Mouse (Mus musculus): ENCODE data around the gene Pea15a. TPM values are rescaled to one million over a fixed set of nuclear protein-coding genes. Genes with fewer than 3 reads are reported as not detected.
A peak's percentile ranks its signal among the peaks of the same experiment; 100 is the strongest.

Pea15a gene
- polyA plus RNA-seq, 1 experiment from 2014 or later, result 136 TPM

DNA sequence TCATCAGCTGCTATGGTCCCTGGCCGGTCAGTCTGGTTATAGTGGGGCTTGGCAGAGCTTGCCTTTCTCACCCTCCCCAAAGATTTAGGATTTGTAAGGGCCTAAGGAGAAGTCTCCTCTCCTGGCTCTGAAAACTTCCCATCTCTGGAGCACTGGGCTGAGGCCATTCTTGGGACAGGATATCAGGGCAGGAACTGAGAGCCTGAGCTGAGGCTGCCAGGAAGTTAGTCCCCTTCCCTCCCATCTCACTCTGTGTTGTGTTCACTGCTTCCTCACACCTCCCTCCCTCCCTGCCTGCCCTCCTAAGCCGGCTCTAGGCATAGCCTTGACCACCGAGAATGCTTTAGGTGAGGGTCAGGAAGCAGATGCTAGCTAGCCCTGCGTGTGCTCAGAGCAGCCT lies 3.0 kb downstream of the Pea15a start:
- 13% methylated on average over 4 of the region's 4 CpGs for WGBS
- Histone ChIP-seq H3K27ac (peak overlapping the region; percentile 76), H3K36me3 (peaks cover 33% of the 10 kb centered on the region), H3K9me3 (no peaks in the 10 kb centered on the region), H3K9ac (no peak overlapping the region), H3K4me2 (no peak overlapping the region), H3K4me3 (no peak overlapping the region), H3K4me1 (peaks cover 70% of the 10 kb centered on the region), H3K27me3 (no peaks in the 10 kb centered on the region)
- ATAC-seq (ENCODE audit: insufficient number of reproducible peaks, low FRiP score, low TSS enrichment, low read depth), result no peak

DNA sequence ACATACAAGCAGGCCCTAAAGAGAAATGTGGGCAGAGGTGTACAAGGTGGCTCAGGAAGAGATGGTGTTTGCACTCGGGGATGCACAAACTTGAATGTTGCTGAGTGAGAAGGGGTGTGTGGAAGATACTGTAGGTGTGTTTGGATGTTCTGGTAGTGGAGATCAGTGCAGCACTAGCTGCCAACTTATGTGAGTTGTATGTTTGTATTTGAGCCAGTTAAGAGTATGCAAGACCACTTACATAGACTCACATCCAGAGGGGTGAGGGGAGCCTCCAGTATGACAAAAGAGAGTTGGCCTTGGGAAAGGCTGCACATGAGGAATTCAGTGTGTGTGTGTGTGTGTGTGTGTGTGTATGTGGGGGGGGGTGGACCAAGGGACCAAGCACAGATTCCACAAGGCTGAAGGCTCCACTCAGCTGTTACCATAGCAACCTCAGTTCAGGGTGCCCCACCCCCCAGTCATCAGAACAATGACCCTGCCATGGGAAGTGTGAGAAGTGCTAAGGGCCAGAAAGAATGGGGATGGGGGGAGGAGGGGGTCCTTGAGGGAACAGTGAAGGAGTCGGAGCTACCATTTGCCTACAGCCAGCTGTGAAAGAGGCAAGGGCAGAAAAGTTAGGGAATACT lies 3.6 kb downstream of the Pea15a start:
- no peak for ATAC-seq (ENCODE audit: insufficient number of reproducible peaks, low FRiP score, low TSS enrichment, low read depth)
- Histone ChIP-seq H3K27me3 (no peaks in the 10 kb centered on the region), H3K9me3 (no peaks in the 10 kb centered on the region), H3K4me3 (no peak overlapping the region), H3K9ac (no peak overlapping the region), H3K27ac (peak overlapping the region; percentile 76), H3K4me2 (no peak overlapping the region), H3K4me1 (peaks cover 70% of the 10 kb centered on the region), H3K36me3 (peaks cover 38% of the 10 kb centered on the region)
- WGBS, result 31% methylated on average over 2 of the region's 2 CpGs

DNA sequence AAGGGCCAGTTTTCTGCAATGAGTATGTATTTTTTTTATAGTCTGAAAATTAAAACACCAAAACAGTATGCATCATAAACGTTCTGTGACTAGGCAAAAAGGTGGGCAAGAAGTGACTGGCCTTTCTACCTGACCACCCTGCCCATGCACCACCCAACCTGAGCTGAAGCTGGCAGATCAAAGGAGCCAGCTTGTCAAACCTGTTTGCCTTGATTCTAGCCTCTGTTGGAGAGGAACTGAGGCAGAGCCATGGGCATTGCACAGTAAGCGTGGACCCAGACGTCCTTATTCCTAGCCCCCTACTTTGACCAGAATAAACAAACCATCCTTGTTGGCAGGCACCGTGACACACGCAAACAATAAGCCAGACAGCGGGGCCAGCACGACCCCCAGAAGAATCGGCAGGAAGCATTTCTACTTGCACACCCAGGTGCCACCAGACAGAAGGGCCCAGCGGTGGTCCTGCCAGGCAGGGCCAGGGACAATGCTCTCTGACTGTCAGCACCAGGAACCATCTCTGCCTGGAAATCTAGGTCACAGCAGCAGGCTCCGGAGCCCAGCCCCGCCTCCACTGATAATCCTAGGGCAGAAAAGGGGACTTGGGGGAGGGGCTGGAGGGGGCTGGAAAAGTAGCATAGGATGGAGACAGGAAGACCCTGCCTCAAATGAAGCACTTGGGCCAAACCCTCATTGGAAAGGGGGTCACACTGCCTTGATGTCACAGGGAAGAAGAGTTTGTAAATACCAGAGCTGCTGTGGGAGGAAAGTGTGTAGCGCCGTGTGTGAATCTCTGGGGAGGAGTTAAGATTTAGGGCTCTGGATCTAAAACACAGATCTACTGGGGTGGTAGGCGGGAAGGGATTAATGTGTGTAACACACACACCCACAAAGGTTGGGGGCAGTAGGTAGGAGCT lies 4.4 kb downstream of the Pea15a start:
- ATAC-seq (ENCODE audit: insufficient number of reproducible peaks, low FRiP score, low TSS enrichment, low read depth), result no peak
- H3K9ac ChIP-seq, result no peak overlapping the region
- H3K27me3 ChIP-seq, result no peaks in the 10 kb centered on the region
- WGBS, result 32% methylated on average over 14 of the region's 14 CpGs
- H3K4me1 ChIP-seq, result peaks cover 67% of the 10 kb centered on the region
- H3K27ac ChIP-seq, result 0 out of 2 replicates have a peak overlapping the region, but pooled peaks have one; percentile 76
- H3K4me2 ChIP-seq, result no peak overlapping the region
- no peaks in the 10 kb centered on the region for H3K9me3 ChIP-seq
- H3K4me3 ChIP-seq, result no peak overlapping the region
- H3K36me3 ChIP-seq, result peaks cover 46% of the 10 kb centered on the region

DNA sequence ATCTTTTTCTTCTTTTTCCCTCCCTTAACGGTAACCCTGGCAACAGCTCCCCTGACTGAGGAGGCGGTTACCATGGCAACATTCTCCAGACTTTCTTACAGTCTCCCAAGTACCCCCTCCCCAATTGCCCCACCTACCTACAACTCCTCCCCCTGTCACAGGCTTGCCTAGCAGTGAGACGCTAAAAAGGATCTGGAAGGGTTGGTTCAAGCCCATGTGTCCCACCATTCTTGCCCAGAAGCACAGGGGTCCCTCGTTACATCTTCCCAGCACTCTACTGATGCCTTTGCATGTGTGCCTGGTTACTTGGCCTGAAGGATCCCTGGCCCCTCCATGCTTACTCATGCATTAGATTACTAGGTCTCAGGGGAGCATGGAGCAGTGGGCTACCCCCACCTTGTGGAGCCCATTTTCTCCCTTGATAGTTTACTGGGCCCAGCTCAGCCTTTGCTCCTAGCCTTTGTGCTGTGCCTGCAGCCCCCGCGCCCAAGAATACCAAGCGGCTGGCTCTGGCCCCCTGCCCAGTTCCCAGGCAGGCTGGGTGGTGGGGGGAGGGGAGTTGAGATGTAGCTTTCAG lies 5.6 kb downstream of the Pea15a start:
- H3K4me2 ChIP-seq, result no peak overlapping the region
- H3K4me1 ChIP-seq, result peaks cover 57% of the 10 kb centered on the region
- H3K9ac ChIP-seq, result no peak overlapping the region
- H3K27ac ChIP-seq, result peak overlapping the region; percentile 43; the same call in 1 of the 2 replicates
- H3K4me3 ChIP-seq, result no peak overlapping the region
- ATAC-seq (ENCODE audit: insufficient number of reproducible peaks, low FRiP score, low TSS enrichment, low read depth), result no peak
- 43% methylated on average over 7 of the region's 7 CpGs for WGBS
- H3K27me3 ChIP-seq, result no peaks in the 10 kb centered on the region
- peaks cover 59% of the 10 kb centered on the region for H3K36me3 ChIP-seq
- H3K9me3 ChIP-seq, result no peaks in the 10 kb centered on the region

DNA sequence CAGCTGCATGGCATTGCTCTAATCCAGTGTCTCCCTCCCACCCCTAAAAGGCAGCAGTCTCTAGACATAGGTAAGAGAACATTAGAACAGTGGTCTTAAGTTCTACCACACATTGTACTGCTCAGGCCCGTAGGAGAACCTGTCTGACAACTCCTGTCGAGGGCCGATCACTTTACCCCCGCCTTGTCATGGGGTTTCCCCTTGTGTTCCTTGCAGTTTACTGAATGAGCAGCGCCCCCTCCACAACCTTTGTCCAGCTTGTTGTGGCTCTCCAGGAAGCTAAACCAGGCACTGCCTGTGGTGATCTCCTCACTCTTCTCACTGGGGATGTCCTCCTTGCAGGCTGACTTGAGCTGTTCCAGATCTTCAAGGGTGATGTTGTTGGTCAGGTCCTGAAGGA lies 6.4 kb downstream of the Pea15a start:
- H3K27ac ChIP-seq, result no peak overlapping the region

DNA sequence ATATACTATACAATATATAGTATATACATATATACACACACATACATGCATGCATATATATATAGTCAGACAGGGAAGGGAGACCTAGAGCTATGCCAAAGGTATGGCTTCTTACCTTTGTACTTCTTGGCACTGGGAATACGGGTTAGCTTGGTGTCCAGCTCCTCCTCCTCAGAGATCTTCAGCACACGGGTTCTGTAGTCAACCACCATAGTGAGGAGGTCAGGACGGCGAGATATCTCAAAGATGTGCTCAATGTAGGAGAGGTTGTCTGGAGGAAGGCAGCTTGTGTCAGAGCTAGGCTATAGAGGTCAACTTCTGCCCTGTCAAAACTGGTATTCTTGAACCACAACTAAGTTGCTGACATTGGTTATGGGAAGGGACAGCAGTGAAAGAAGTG lies 7.6 kb downstream of the Pea15a start:
- no peak for ATAC-seq (ENCODE audit: insufficient number of reproducible peaks, low FRiP score, low TSS enrichment, low read depth)
- Histone ChIP-seq H3K4me3 (no peak overlapping the region), H3K9me3 (no peaks in the 10 kb centered on the region), H3K4me1 (peaks cover 37% of the 10 kb centered on the region), H3K27me3 (no peaks in the 10 kb centered on the region), H3K36me3 (peaks cover 78% of the 10 kb centered on the region), H3K4me2 (no peak overlapping the region), H3K27ac (no peak overlapping the region), H3K9ac (no peak overlapping the region)
- 89% methylated on average over 4 of the region's 4 CpGs for WGBS

More for the DNA sequence above, 6.4 kb downstream of the Pea15a start:
- Histone ChIP-seq H3K36me3 (peaks cover 67% of the 10 kb centered on the region), H3K4me1 (peaks cover 49% of the 10 kb centered on the region), H3K27me3 (no peaks in the 10 kb centered on the region), H3K4me2 (no peak overlapping the region), H3K4me3 (no peak overlapping the region), H3K9me3 (no peaks in the 10 kb centered on the region), H3K9ac (no peak overlapping the region)
- 63% methylated on average over 5 of the region's 5 CpGs for WGBS
- no peak for ATAC-seq (ENCODE audit: insufficient number of reproducible peaks, low FRiP score, low TSS enrichment, low read depth)

DNA sequence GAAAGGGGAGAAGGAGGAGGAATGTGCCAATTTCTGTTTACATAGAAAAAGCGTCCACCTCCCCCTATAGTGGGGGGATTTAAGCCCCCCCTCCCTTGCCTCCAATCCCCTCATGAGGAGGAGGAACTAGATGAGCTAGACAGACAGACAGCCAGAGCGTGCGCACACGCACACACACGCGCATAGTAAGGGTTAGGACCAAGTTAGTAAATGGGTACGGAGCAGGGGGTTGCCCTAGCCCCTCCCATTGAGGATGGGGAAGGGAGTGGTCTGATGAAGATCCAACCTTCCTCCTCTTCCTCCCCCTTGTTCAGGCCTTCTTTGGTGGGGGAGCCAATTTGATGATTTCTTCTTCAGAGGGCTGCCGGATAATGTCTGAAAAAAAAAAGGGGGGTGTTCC lies 8.3 kb downstream of the Pea15a start:
- ATAC-seq (ENCODE audit: insufficient number of reproducible peaks, low FRiP score, low TSS enrichment, low read depth), result no peak
- H3K9ac ChIP-seq, result no peak overlapping the region
- H3K4me1 ChIP-seq, result peaks cover 30% of the 10 kb centered on the region
- H3K27me3 ChIP-seq, result no peaks in the 10 kb centered on the region
- H3K27ac ChIP-seq, result no peak overlapping the region
- no peak overlapping the region for H3K4me2 ChIP-seq
- H3K4me3 ChIP-seq, result no peak overlapping the region
- WGBS, result 88% methylated on average over 8 of the region's 8 CpGs
- H3K9me3 ChIP-seq, result no peaks in the 10 kb centered on the region
- peaks cover 84% of the 10 kb centered on the region for H3K36me3 ChIP-seq

DNA sequence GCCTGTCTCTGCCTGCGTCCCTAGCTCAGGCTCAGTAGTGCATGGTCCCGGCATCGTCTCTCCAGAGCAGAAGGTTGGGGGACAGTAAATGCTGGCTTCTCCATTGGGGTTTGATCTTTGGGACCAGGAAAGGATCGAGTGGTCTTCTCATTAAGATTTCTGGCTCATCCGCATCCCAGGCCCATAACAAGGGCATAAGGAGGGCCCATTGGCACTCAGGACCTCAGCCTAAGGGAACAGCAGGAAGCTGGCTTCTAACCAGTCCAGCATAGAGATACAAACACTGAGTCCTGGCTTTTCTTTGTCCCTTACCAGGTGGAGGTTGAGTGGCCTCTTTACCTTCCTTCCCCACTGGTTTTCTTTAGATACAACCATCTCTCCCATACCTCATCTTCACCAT lies 8.8 kb downstream of the Pea15a start:
- no peak overlapping the region for H3K9ac ChIP-seq
- peaks cover 85% of the 10 kb centered on the region for H3K36me3 ChIP-seq
- no peak for ATAC-seq (ENCODE audit: insufficient number of reproducible peaks, low FRiP score, low TSS enrichment, low read depth)
- H3K4me3 ChIP-seq, result no peak overlapping the region
- H3K4me2 ChIP-seq, result no peak overlapping the region
- no peaks in the 10 kb centered on the region for H3K9me3 ChIP-seq
- WGBS, result 78% methylated on average over 5 of the region's 5 CpGs
- H3K4me1 ChIP-seq, result peaks cover 26% of the 10 kb centered on the region
- no peak overlapping the region for H3K27ac ChIP-seq
- H3K27me3 ChIP-seq, result no peaks in the 10 kb centered on the region

DNA sequence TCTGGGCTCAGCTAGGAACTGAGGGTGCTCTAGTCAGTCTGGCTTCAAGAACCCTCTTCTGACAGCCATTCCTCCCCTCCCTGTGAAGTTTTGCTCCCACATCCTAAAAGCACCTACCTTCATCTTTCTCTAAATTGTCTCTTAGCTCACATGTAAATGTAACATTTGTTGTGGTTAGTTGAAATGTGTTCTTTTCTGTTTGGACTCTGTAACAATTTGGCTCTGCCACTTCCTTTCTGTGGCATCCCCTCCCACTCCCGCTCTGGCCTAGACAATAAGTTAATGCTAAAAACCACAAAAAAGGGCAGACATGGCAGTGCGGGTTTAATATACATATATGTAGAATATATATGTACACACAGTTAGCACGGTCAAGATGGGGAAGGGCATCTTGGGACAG lies 9.5 kb downstream of the Pea15a start:
- Histone ChIP-seq H3K4me2 (no peak overlapping the region), H3K27ac (no peak overlapping the region), H3K27me3 (no peaks in the 10 kb centered on the region), H3K4me1 (peaks cover 19% of the 10 kb centered on the region), H3K9ac (no peak overlapping the region), H3K36me3 (peaks cover 88% of the 10 kb centered on the region), H3K9me3 (no peaks in the 10 kb centered on the region), H3K4me3 (no peak overlapping the region)
- WGBS, result 84% methylated on average over 3 of the region's 3 CpGs
- no peak for ATAC-seq (ENCODE audit: insufficient number of reproducible peaks, low FRiP score, low TSS enrichment, low read depth)

DNA sequence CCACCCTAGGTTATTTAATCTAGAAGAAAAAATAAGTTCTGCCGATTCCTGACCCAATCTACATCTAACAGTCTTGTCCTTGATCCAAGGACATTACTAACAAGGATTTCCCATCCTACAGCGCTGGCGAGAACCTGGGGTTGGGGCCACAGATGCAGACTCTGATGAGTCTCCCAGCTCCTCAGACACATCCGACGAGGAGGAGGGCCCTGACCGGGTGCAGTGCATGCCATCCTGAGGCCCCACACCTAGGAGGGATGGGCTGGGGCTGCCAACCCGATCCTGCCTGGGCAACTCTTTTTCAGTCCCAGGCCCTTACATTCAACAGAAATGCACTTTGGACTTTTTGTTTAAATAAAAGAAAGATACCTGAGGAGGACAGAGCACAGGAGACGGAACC lies 12.2 kb downstream of the Pea15a start:
- Histone ChIP-seq H3K9ac (no peak overlapping the region), H3K4me3 (no peak overlapping the region), H3K9me3 (no peaks in the 10 kb centered on the region), H3K4me2 (no peak overlapping the region), H3K27me3 (no peaks in the 10 kb centered on the region), H3K27ac (no peak overlapping the region), H3K36me3 (peaks cover 93% of the 10 kb centered on the region), H3K4me1 (no peaks in the 10 kb centered on the region)
- ATAC-seq (ENCODE audit: insufficient number of reproducible peaks, low FRiP score, low TSS enrichment, low read depth), result no peak
- WGBS, result 82% methylated on average over 8 of the region's 8 CpGs

DNA sequence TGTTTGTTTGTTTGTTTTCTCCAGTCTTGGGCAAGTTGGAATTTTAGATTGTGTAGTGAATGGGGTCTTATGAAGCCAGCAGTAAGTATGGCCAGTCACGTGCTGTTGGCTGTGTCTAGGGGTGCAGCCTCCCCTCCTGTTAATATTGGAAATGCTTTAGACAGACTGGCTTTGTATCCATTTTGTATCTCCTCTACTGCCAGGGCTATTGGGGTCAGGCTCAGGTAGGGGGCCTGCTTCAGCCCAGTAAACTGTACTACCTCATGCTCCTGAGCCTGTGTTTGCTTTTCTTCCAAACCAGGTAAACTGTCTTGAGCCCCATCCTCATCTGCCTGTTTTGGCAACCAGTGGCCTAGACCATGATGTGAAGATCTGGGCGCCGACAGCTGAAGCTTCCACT lies 14.4 kb downstream of the Pea15a start:
- no peak for ATAC-seq (ENCODE audit: insufficient number of reproducible peaks, low FRiP score, low TSS enrichment, low read depth)
- peaks cover 93% of the 10 kb centered on the region for H3K36me3 ChIP-seq
- H3K4me3 ChIP-seq, result no peak overlapping the region
- H3K9ac ChIP-seq, result no peak overlapping the region
- no peaks in the 10 kb centered on the region for H3K9me3 ChIP-seq
- 97% methylated on average over 3 of the region's 3 CpGs for WGBS
- H3K27me3 ChIP-seq, result no peaks in the 10 kb centered on the region
- H3K27ac ChIP-seq, result no peak overlapping the region
- no peaks in the 10 kb centered on the region for H3K4me1 ChIP-seq
- no peak overlapping the region for H3K4me2 ChIP-seq

DNA sequence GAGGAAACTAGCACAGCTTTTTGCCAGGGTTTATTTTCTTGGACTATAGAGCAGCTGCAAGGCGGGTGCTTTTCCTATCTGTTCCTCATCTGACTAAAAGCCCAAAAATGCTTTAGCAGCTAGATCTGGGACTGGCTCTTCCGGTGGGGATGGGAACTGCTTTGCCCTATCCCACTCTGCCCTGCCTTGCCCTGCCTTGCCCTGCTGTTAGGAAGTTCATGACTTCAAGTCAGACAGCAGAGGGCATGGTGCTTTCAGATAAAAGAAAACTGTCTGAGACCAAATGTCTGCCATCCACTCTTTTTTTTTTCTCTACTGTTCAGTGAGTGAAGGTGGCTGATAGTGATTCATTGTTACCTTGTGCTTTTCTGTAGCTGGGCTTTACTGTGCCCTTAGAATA lies 15.0 kb downstream of the Pea15a start:
- ATAC-seq (ENCODE audit: insufficient number of reproducible peaks, low FRiP score, low TSS enrichment, low read depth), result no peak
- Histone ChIP-seq H3K4me3 (no peak overlapping the region), H3K27ac (no peak overlapping the region), H3K9ac (no peak overlapping the region), H3K4me2 (no peak overlapping the region), H3K4me1 (no peaks in the 10 kb centered on the region), H3K9me3 (no peaks in the 10 kb centered on the region), H3K36me3 (peaks cover 93% of the 10 kb centered on the region), H3K27me3 (no peaks in the 10 kb centered on the region)
- WGBS, result 83% methylated on average over 2 of the region's 2 CpGs
